Mouse (Mus musculus) heart, embryonic 10.5 days (tissue): ENCODE measurements around the gene Stra6. TPM values are rescaled to one million over a fixed set of nuclear protein-coding genes. Genes with fewer than 3 reads are reported as not detected.

ENCODE experiments used
- DNase-seq: peaks from one replicate; pipeline ENCODE4 v3.0.0-alpha.2; 2017; ENCODE audit warnings: low spot score
- H3K27ac ChIP-seq: fragments of 300-500 bp; sonication (generic); 2 replicates; pipeline ENCODE4 v1.5.1; 2016; ENCODE audit warnings: mild to moderate bottlenecking
- H3K27me3 ChIP-seq: fragments of 300-500 bp; sonication (generic); 2 replicates; pipeline ENCODE4 v1.6.1; 2016; ENCODE audit warnings: mild to moderate bottlenecking; ENCODE audit not compliant: poor library complexity, insufficient read depth, severe bottlenecking
- H3K36me3 ChIP-seq: fragments of 300-500 bp; sonication (generic); 2 replicates; pipeline ENCODE4 v1.6.1; 2016; ENCODE audit warnings: mild to moderate bottlenecking, moderate library complexity
- H3K4me1 ChIP-seq: fragments of 300-500 bp; sonication (generic); 2 replicates; pipeline ENCODE4 v1.6.1; 2016; ENCODE audit warnings: mild to moderate bottlenecking
- H3K4me3 ChIP-seq: fragments of 300-500 bp; sonication (generic); 2 replicates; pipeline ENCODE4 v1.5.1; 2016; ENCODE audit warnings: mild to moderate bottlenecking, moderate library complexity
- H3K9me3 ChIP-seq: fragments of 300-500 bp; sonication (generic); 2 replicates; pipeline ENCODE4 v1.6.1; 2016; ENCODE audit warnings: mild to moderate bottlenecking, moderate library complexity
- WGBS: fragments of 180-500 bp; shearing (Covaris S2); methylation state at CpG from one replicate; pipeline ENCODE4 v1.1.7; 2016; 5-methylcytosine and 5-hydroxymethylcytosine counted together
- polyA plus RNA-seq: library from polyadenylated mRNA; unstranded; fragments of >200 nt; fragmentation: Nextera tagmentation; extraction: Ambion mirVana; gene quantifications from 2 replicates; pipeline ENCODE4 v1.2.1, GENCODE M21; 2016

Gene Stra6
- polyA plus RNA-seq, 1 experiment from 2014 or later, result 16.3 TPM

- H3K4me1 ChIP-seq, result peaks cover 83% of the 10 kb centered on the region
- H3K4me3 ChIP-seq, result no peak overlapping the region
- H3K9me3 ChIP-seq, result no peaks in the 10 kb centered on the region
- peak overlapping the region; percentile 80 for H3K27ac ChIP-seq
- no peaks in the 10 kb centered on the region for H3K36me3 ChIP-seq
- peaks cover 70% of the 10 kb centered on the region for H3K27me3 ChIP-seq
- no peak for DNase-seq
- 25% methylated on average over 3 of the region's 3 CpGs for WGBS
These were observed 67.3 kb downstream of the Stra6 start for GRCm38 (mm10) chr9:58130909-58131308.

- no peaks in the 10 kb centered on the region for H3K9me3 ChIP-seq
- H3K36me3 ChIP-seq, result no peaks in the 10 kb centered on the region
- 62% methylated on average over 7 of the region's 7 CpGs for whole genome bisulfite sequencing
- DNase-seq, result no peak
- peak overlapping the region; percentile 19; the same call in 1 of the 2 replicates for H3K27ac ChIP-seq
- peaks cover 79% of the 10 kb centered on the region for H3K27me3 ChIP-seq
- peaks cover 87% of the 10 kb centered on the region for H3K4me1 ChIP-seq
- no peak overlapping the region for H3K4me3 ChIP-seq
These were observed 68.1 kb downstream of the Stra6 start for GRCm38 (mm10) chr9:58131735-58132134.

- Histone ChIP-seq H3K9me3 (no peaks in the 10 kb centered on the region), H3K36me3 (no peaks in the 10 kb centered on the region), H3K27ac (peak overlapping the region; percentile 63), H3K4me1 (peaks cover 77% of the 10 kb centered on the region), H3K4me3 (0 out of 2 replicates have a peak overlapping the region, but pooled peaks have one; percentile 24), H3K27me3 (peaks cover 93% of the 10 kb centered on the region)
- DNase-seq, result no peak
- WGBS, result 10% methylated on average over 17 of the region's 17 CpGs
These were observed 70.6 kb downstream of the Stra6 start for GRCm38 (mm10) chr9:58133893-58134884.

- Histone ChIP-seq H3K27me3 (peaks cover 92% of the 10 kb centered on the region), H3K4me3 (no peak overlapping the region)
- 21% methylated on average over 7 of the region's 7 CpGs for WGBS
These were observed 71.3 kb downstream of the Stra6 start for GRCm38 (mm10) chr9:58134906-58135305.

GRCm38 (mm10) chr9:58135921-58136321 lies 72.3 kb downstream of the Stra6 start:
- H3K36me3 ChIP-seq, result no peaks in the 10 kb centered on the region
- H3K4me1 ChIP-seq, result peaks cover 72% of the 10 kb centered on the region
- H3K4me3 ChIP-seq, result no peak overlapping the region
- H3K27me3 ChIP-seq, result peaks cover 93% of the 10 kb centered on the region
- 31% methylated on average over 2 of the region's 2 CpGs for WGBS
- H3K27ac ChIP-seq, result no peak overlapping the region
- DNase-seq, result no peak
- no peaks in the 10 kb centered on the region for H3K9me3 ChIP-seq

More at GRCm38 (mm10) chr9:58134906-58135305, 71.3 kb downstream of the Stra6 start:
- H3K36me3 ChIP-seq, result no peaks in the 10 kb centered on the region
- DNase-seq, result no peak
- no peaks in the 10 kb centered on the region for H3K9me3 ChIP-seq
- H3K27ac ChIP-seq, result 0 out of 2 replicates have a peak overlapping the region, but pooled peaks have one; percentile 63
- H3K4me1 ChIP-seq, result peaks cover 74% of the 10 kb centered on the region

- H3K9me3 ChIP-seq, result no peaks in the 10 kb centered on the region
- peaks cover 49% of the 10 kb centered on the region for H3K4me1 ChIP-seq
- DNase-seq, result no peak
- no peak overlapping the region for H3K4me3 ChIP-seq
- H3K36me3 ChIP-seq, result no peaks in the 10 kb centered on the region
- H3K27ac ChIP-seq, result no peak overlapping the region
- H3K27me3 ChIP-seq, result peaks cover 64% of the 10 kb centered on the region
- WGBS, result 35% methylated on average over 6 of the region's 6 CpGs
These were observed 76.4 kb downstream of the Stra6 start for GRCm38 (mm10) chr9:58139947-58140346.

- H3K4me3 ChIP-seq, result no peak overlapping the region
- no peaks in the 10 kb centered on the region for H3K36me3 ChIP-seq
- peaks cover 52% of the 10 kb centered on the region for H3K27me3 ChIP-seq
- H3K27ac ChIP-seq, result no peak overlapping the region
- H3K9me3 ChIP-seq, result no peaks in the 10 kb centered on the region
- no peak for DNase-seq
- peaks cover 35% of the 10 kb centered on the region for H3K4me1 ChIP-seq
- WGBS, result 29% methylated on average over 7 of the region's 7 CpGs
These were observed 79.8 kb downstream of the Stra6 start for GRCm38 (mm10) chr9:58143419-58143818.

GRCm38 (mm10) chr9:58144664-58145063 lies 81.1 kb downstream of the Stra6 start:
- peaks cover 48% of the 10 kb centered on the region for H3K27me3 ChIP-seq
- H3K36me3 ChIP-seq, result no peaks in the 10 kb centered on the region
- DNase-seq, result no peak
- peaks cover 32% of the 10 kb centered on the region for H3K4me1 ChIP-seq
- no peak overlapping the region for H3K27ac ChIP-seq
- 50% methylated on average over 1 of the region's 1 CpGs for WGBS
- H3K4me3 ChIP-seq, result no peak overlapping the region
- H3K9me3 ChIP-seq, result no peaks in the 10 kb centered on the region

- WGBS, result 82% methylated on average over 5 of the region's 5 CpGs
- Histone ChIP-seq H3K36me3 (no peaks in the 10 kb centered on the region), H3K4me1 (peaks cover 25% of the 10 kb centered on the region), H3K27me3 (peaks cover 46% of the 10 kb centered on the region), H3K27ac (no peak overlapping the region), H3K4me3 (no peak overlapping the region), H3K9me3 (no peaks in the 10 kb centered on the region)
- DNase-seq, result no peak
These were observed 81.8 kb downstream of the Stra6 start for GRCm38 (mm10) chr9:58145417-58145816.

- DNase-seq, result no peak
- H3K4me1 ChIP-seq, result peaks cover 27% of the 10 kb centered on the region
- H3K36me3 ChIP-seq, result peaks cover 5% of the 10 kb centered on the region; the same call in 1 of the 2 replicates
- H3K9me3 ChIP-seq, result no peaks in the 10 kb centered on the region
- WGBS, result 61% methylated on average over 2 of the region's 2 CpGs
- no peak overlapping the region for H3K27ac ChIP-seq
- no peak overlapping the region for H3K4me3 ChIP-seq
- peaks cover 56% of the 10 kb centered on the region for H3K27me3 ChIP-seq
These were observed 85.2 kb downstream of the Stra6 start for GRCm38 (mm10) chr9:58148806-58149205.

- H3K9me3 ChIP-seq, result no peaks in the 10 kb centered on the region
- WGBS, result 71% methylated on average over 4 of the region's 4 CpGs
These were observed 87.3 kb downstream of the Stra6 start for GRCm38 (mm10) chr9:58150733-58151361.

GRCm38 (mm10) chr9:58153095-58153494 lies 89.5 kb downstream of the Stra6 start:
- 73% methylated on average over 3 of the region's 3 CpGs for WGBS
- no peak overlapping the region for H3K4me3 ChIP-seq
- H3K36me3 ChIP-seq, result peaks cover 5% of the 10 kb centered on the region; the same call in 1 of the 2 replicates
- H3K9me3 ChIP-seq, result no peaks in the 10 kb centered on the region
- H3K27me3 ChIP-seq, result peaks cover 46% of the 10 kb centered on the region
- no peak overlapping the region for H3K27ac ChIP-seq
- no peak for DNase-seq
- peaks cover 43% of the 10 kb centered on the region for H3K4me1 ChIP-seq

More at GRCm38 (mm10) chr9:58150733-58151361, 87.3 kb downstream of the Stra6 start:
- Histone ChIP-seq H3K36me3 (peaks cover 5% of the 10 kb centered on the region; the same call in 1 of the 2 replicates), H3K4me1 (peaks cover 24% of the 10 kb centered on the region), H3K27ac (no peak overlapping the region), H3K27me3 (peaks cover 43% of the 10 kb centered on the region), H3K4me3 (no peak overlapping the region)
- DNase-seq, result no peak

GRCm38 (mm10) chr9:58155366-58155765 lies 91.8 kb downstream of the Stra6 start:
- Histone ChIP-seq H3K36me3 (peaks cover 5% of the 10 kb centered on the region; the same call in 1 of the 2 replicates), H3K9me3 (no peaks in the 10 kb centered on the region), H3K4me1 (peaks cover 65% of the 10 kb centered on the region), H3K4me3 (no peak overlapping the region), H3K27ac (peak overlapping the region; percentile 24; the same call in 1 of the 2 replicates), H3K27me3 (peaks cover 40% of the 10 kb centered on the region)
- peak; percentile 78 for DNase-seq
- WGBS, result 50% methylated on average over 3 of the region's 3 CpGs
